Mouse (Mus musculus) liver, embryonic 15.5 days (tissue): ENCODE results near the gene Atf1. TPM values are rescaled to one million over a fixed set of nuclear protein-coding genes. Genes with fewer than 3 reads are reported as not detected.
A peak's percentile ranks its signal among the peaks of the same experiment; 100 is the strongest.

ENCODE experiments used
- ATAC-seq: fragments of 200-750 bp; cut with Nextera tagmentation; 2 replicates; pipeline ENCODE4 v1.8.0; 2017; ENCODE audit warnings: moderate number of reproducible peaks, mild to moderate bottlenecking, moderate library complexity; ENCODE audit not compliant: insufficient read depth
- H3K27ac ChIP-seq: fragments of 300-500 bp; sonication (generic); replicated peaks from 2 replicates; pipeline ENCODE4 v1.5.1; 2015; ENCODE audit warnings: mild to moderate bottlenecking, inconsistent platforms
- H3K27me3 ChIP-seq: fragments of 300-500 bp; sonication (generic); 2 replicates; pipeline ENCODE4 v1.6.1; 2015; ENCODE audit warnings: mild to moderate bottlenecking, inconsistent platforms
- H3K36me3 ChIP-seq: fragments of 300-500 bp; sonication (generic); replicated peaks from 2 replicates; pipeline ENCODE4 v1.6.1; 2015; ENCODE audit warnings: moderate library complexity, mild to moderate bottlenecking, inconsistent platforms
- H3K4me1 ChIP-seq: fragments of 300-500 bp; sonication (generic); replicated peaks from 2 replicates; pipeline ENCODE4 v1.6.1; 2015; ENCODE audit warnings: inconsistent platforms
- H3K4me2 ChIP-seq: fragments of 300-500 bp; sonication (generic); 2 replicates; pipeline ENCODE4 v1.6.1; 2015; ENCODE audit warnings: moderate library complexity, mild to moderate bottlenecking, inconsistent platforms
- H3K4me3 ChIP-seq: fragments of 300-500 bp; sonication (generic); replicated peaks from 2 replicates; pipeline ENCODE4 v1.5.1; 2015; ENCODE audit warnings: mild to moderate bottlenecking, inconsistent platforms
- H3K9ac ChIP-seq: fragments of 300-500 bp; sonication (generic); 2 replicates; pipeline ENCODE4 v1.6.1; 2015; ENCODE audit warnings: moderate library complexity, mild to moderate bottlenecking, inconsistent platforms
- H3K9me3 ChIP-seq: fragments of 300-500 bp; sonication (generic); replicated peaks from 2 replicates; pipeline ENCODE4 v1.6.1; 2016; ENCODE audit warnings: inconsistent platforms
- WGBS: fragments of 180-500 bp; shearing (Covaris S2); methylation state at CpG from one replicate; pipeline ENCODE4 v1.1.7; 2015; ENCODE audit warnings: mixed read lengths; ENCODE audit not compliant: insufficient replicate concordance; 5-methylcytosine and 5-hydroxymethylcytosine counted together
- polyA plus RNA-seq: library from polyadenylated mRNA; unstranded; fragments of >200 nt; fragmentation: Nextera tagmentation; extraction: Ambion mirVana; gene quantifications from 2 replicates; pipeline ENCODE4 v1.2.1, GENCODE M21; 2015

Gene Atf1
- polyA plus RNA-seq, result 33.4 and 34.4 TPM in 2 replicates

GRCm38 (mm10) chr15:100227663-100228534 lies at the start of gene Atf1:
Gene Atf1 (plus strand): TSS chr15:100227819.
- ATAC-seq, result peak; percentile 73
- Histone ChIP-seq H3K27ac (peak within 1 kb of the TSS; percentile 99), H3K4me1 (peaks cover 65% of the 10 kb centered on the region), H3K27me3 (no peaks in the 10 kb centered on the region), H3K36me3 (peaks cover 9% of the 10 kb centered on the region), H3K4me3 (peak within 1 kb of the TSS; percentile 92), H3K4me2 (peak within 1 kb of the TSS; percentile 71), H3K9me3 (no peaks in the 10 kb centered on the region), H3K9ac (peak within 1 kb of the TSS; percentile 94)
- WGBS, result under 1% methylated on average over 87 of the region's 133 CpGs

- Histone ChIP-seq H3K4me1 (no peaks in the 10 kb centered on the region), H3K9ac (no peak overlapping the region), H3K4me2 (no peak overlapping the region), H3K9me3 (no peaks in the 10 kb centered on the region), H3K27ac (no peak overlapping the region), H3K36me3 (peaks cover 42% of the 10 kb centered on the region), H3K27me3 (no peaks in the 10 kb centered on the region), H3K4me3 (no peak overlapping the region)
- WGBS, result 57% methylated on average over 7 of the region's 7 CpGs
- ATAC-seq, result no peak
Measured at GRCm38 (mm10) chr15:100178487-100178886, 49.1 kb upstream of the Atf1 start.

- no peaks in the 10 kb centered on the region for H3K27me3 ChIP-seq
- no peak overlapping the region for H3K4me2 ChIP-seq
- 68% methylated on average over 6 of the region's 6 CpGs for WGBS
- peaks cover 40% of the 10 kb centered on the region for H3K36me3 ChIP-seq
- no peak for ATAC-seq
- H3K9me3 ChIP-seq, result no peaks in the 10 kb centered on the region
- no peak overlapping the region for H3K27ac ChIP-seq
- no peak overlapping the region for H3K4me3 ChIP-seq
- H3K9ac ChIP-seq, result no peak overlapping the region
- no peaks in the 10 kb centered on the region for H3K4me1 ChIP-seq
Measured at GRCm38 (mm10) chr15:100179685-100180084, 47.9 kb upstream of the Atf1 start.

GRCm38 (mm10) chr15:100180221-100180620 lies 47.4 kb upstream of the Atf1 start:
- no peaks in the 10 kb centered on the region for H3K4me1 ChIP-seq
- no peak for ATAC-seq
- no peaks in the 10 kb centered on the region for H3K9me3 ChIP-seq
- H3K27me3 ChIP-seq, result no peaks in the 10 kb centered on the region
- WGBS, result 71% methylated on average over 4 of the region's 4 CpGs
- H3K9ac ChIP-seq, result no peak overlapping the region
- H3K4me3 ChIP-seq, result no peak overlapping the region
- no peak overlapping the region for H3K4me2 ChIP-seq
- H3K36me3 ChIP-seq, result peaks cover 38% of the 10 kb centered on the region
- no peak overlapping the region for H3K27ac ChIP-seq

- Histone ChIP-seq H3K9ac (no peak overlapping the region), H3K4me1 (peaks cover 6% of the 10 kb centered on the region; the same call in 1 of the 2 replicates), H3K4me3 (no peak overlapping the region), H3K27me3 (no peaks in the 10 kb centered on the region), H3K9me3 (no peaks in the 10 kb centered on the region), H3K4me2 (no peak overlapping the region), H3K36me3 (peaks cover 50% of the 10 kb centered on the region), H3K27ac (no peak overlapping the region)
- no peak for ATAC-seq
- 77% methylated on average over 10 of the region's 10 CpGs for WGBS
Measured at GRCm38 (mm10) chr15:100181841-100182240, 45.8 kb upstream of the Atf1 start.

- no peak overlapping the region for H3K27ac ChIP-seq
Measured at GRCm38 (mm10) chr15:100182526-100183280, 44.9 kb upstream of the Atf1 start.

GRCm38 (mm10) chr15:100183510-100183909 lies 44.1 kb upstream of the Atf1 start:
- peaks cover 55% of the 10 kb centered on the region for H3K36me3 ChIP-seq
- H3K4me1 ChIP-seq, result peaks cover 9% of the 10 kb centered on the region; the same call in 1 of the 2 replicates
- ATAC-seq, result no peak
- no peak overlapping the region for H3K4me3 ChIP-seq
- no peak overlapping the region for H3K27ac ChIP-seq
- no peaks in the 10 kb centered on the region for H3K9me3 ChIP-seq
- 68% methylated on average over 10 of the region's 10 CpGs for WGBS
- no peaks in the 10 kb centered on the region for H3K27me3 ChIP-seq
- H3K4me2 ChIP-seq, result no peak overlapping the region
- no peak overlapping the region for H3K9ac ChIP-seq

More at GRCm38 (mm10) chr15:100182526-100183280, 44.9 kb upstream of the Atf1 start:
- Histone ChIP-seq H3K4me1 (peaks cover 6% of the 10 kb centered on the region; the same call in 1 of the 2 replicates), H3K36me3 (peaks cover 54% of the 10 kb centered on the region), H3K4me3 (no peak overlapping the region), H3K9me3 (no peaks in the 10 kb centered on the region), H3K9ac (no peak overlapping the region), H3K4me2 (no peak overlapping the region), H3K27me3 (no peaks in the 10 kb centered on the region)
- no peak for ATAC-seq
- WGBS, result 79% methylated on average over 28 of the region's 28 CpGs

GRCm38 (mm10) chr15:100184821-100185496 lies 42.7 kb upstream of the Atf1 start:
- H3K4me2 ChIP-seq, result no peak overlapping the region
- no peak overlapping the region for H3K9ac ChIP-seq
- H3K27ac ChIP-seq, result no peak overlapping the region
- ATAC-seq, result no peak
- no peak overlapping the region for H3K4me3 ChIP-seq
- peaks cover 51% of the 10 kb centered on the region for H3K36me3 ChIP-seq
- H3K9me3 ChIP-seq, result no peaks in the 10 kb centered on the region
- WGBS, result 62% methylated on average over 5 of the region's 5 CpGs
- peaks cover 14% of the 10 kb centered on the region; the same call in 1 of the 2 replicates for H3K4me1 ChIP-seq
- no peaks in the 10 kb centered on the region for H3K27me3 ChIP-seq

GRCm38 (mm10) chr15:100186234-100186633 lies 41.4 kb upstream of the Atf1 start:
- WGBS, result 63% methylated on average over 9 of the region's 9 CpGs
- no peak overlapping the region for H3K9ac ChIP-seq
- no peak overlapping the region for H3K4me3 ChIP-seq
- no peak overlapping the region for H3K4me2 ChIP-seq
- H3K27ac ChIP-seq, result no peak overlapping the region
- H3K4me1 ChIP-seq, result peaks cover 14% of the 10 kb centered on the region; the same call in 1 of the 2 replicates
- peaks cover 56% of the 10 kb centered on the region for H3K36me3 ChIP-seq
- no peaks in the 10 kb centered on the region for H3K27me3 ChIP-seq
- H3K9me3 ChIP-seq, result no peaks in the 10 kb centered on the region
- no peak for ATAC-seq

GRCm38 (mm10) chr15:100186882-100187672 lies 40.5 kb upstream of the Atf1 start:
- no peak overlapping the region for H3K9ac ChIP-seq
- no peak overlapping the region for H3K27ac ChIP-seq
- H3K9me3 ChIP-seq, result no peaks in the 10 kb centered on the region
- H3K36me3 ChIP-seq, result peaks cover 56% of the 10 kb centered on the region
- H3K4me3 ChIP-seq, result no peak overlapping the region
- H3K4me2 ChIP-seq, result no peak overlapping the region
- 71% methylated on average over 8 of the region's 8 CpGs for WGBS
- H3K4me1 ChIP-seq, result peaks cover 14% of the 10 kb centered on the region; the same call in 1 of the 2 replicates
- no peaks in the 10 kb centered on the region for H3K27me3 ChIP-seq
- no peak for ATAC-seq
